ENCODE assay signal across 34 mouse cellular contexts in genomic region chr13:4384918-4385317, GRCm38 (mm10). TPM values are rescaled to one million over a fixed set of nuclear protein-coding genes. Genes with fewer than 3 reads are reported as not detected.
"Had no signal": no experiment of that assay in that cellular context is flagged by ENCODE, and none has a peak within 500 bp of the region (broad histone marks: within the 10 kb centered on the region; RNA-seq: fewer than 3 reads in every experiment).

No protein-coding gene starts in this region.

- H3K9ac ChIP-seq: heart, embryonic 12.5 days; hindbrain, embryonic 12.5 days; hindbrain, embryonic 14.5 days; intestine, embryonic 15.5 days; limb, embryonic 12.5 days; liver, embryonic 12.5 days; liver, embryonic 14.5 days had no signal

- ATAC-seq: forebrain, embryonic 16.5 days; hindbrain, embryonic 16.5 days; inflammation-experienced regulatory T-cells, adult 6 months; intestine, embryonic 15.5 days; intestine, postnatal 0 days; liver, embryonic 12.5 days had no signal

- H3K27ac ChIP-seq: gastrocnemius, adult 2 months; heart, embryonic 10.5 days; hindbrain, embryonic 10.5 days; hindbrain, embryonic 12.5 days; hindbrain, embryonic 14.5 days; intestine, embryonic 15.5 days; layer of hippocampus, adult 2 months; left cerebral cortex, adult 2 months; limb, embryonic 10.5 days; limb, embryonic 12.5 days; liver, embryonic 12.5 days; liver, embryonic 14.5 days had no signal

- H3K4me2 ChIP-seq: heart, embryonic 12.5 days; hindbrain, embryonic 12.5 days; hindbrain, embryonic 14.5 days; intestine, embryonic 15.5 days; limb, embryonic 12.5 days; liver, embryonic 12.5 days had no signal

- H3K9me3 ChIP-seq: heart, embryonic 10.5 days; heart, embryonic 12.5 days; hindbrain, embryonic 10.5 days; hindbrain, embryonic 12.5 days; intestine, embryonic 15.5 days; limb, embryonic 10.5 days; limb, embryonic 12.5 days; liver, embryonic 12.5 days had no signal

- H3K27me3 ChIP-seq: heart, embryonic 12.5 days; hindbrain, embryonic 12.5 days; intestine, embryonic 15.5 days; limb, embryonic 12.5 days; liver, embryonic 12.5 days had no signal

- H3K4me1 ChIP-seq: heart, embryonic 10.5 days; heart, embryonic 12.5 days; hindbrain, embryonic 10.5 days; hindbrain, embryonic 12.5 days; intestine, embryonic 15.5 days; limb, embryonic 10.5 days; limb, embryonic 12.5 days; liver, embryonic 12.5 days had no signal

- H3K4me3 ChIP-seq: gastrocnemius, adult 2 months; heart, embryonic 10.5 days; heart, embryonic 12.5 days; hindbrain, embryonic 10.5 days; hindbrain, embryonic 12.5 days; intestine, embryonic 15.5 days; layer of hippocampus, adult 2 months; left cerebral cortex, adult 2 months; limb, embryonic 10.5 days; limb, embryonic 12.5 days; liver, embryonic 12.5 days had no signal

- DNase-seq: gastrocnemius, adult 2 months; gastrocnemius, postnatal 10 days; gastrocnemius, postnatal 25 days; heart, adult 18-20 months; heart, postnatal 10 days; heart, postnatal 4 days; liver had no signal

- H3K36me3 ChIP-seq: heart, embryonic 10.5 days; heart, embryonic 12.5 days; hindbrain, embryonic 10.5 days; hindbrain, embryonic 12.5 days; intestine, embryonic 15.5 days; limb, embryonic 10.5 days; limb, embryonic 12.5 days; liver, embryonic 12.5 days had no signal

RNA-seq across cellular contexts. Expression of gene Akr1c6, which starts 49.2 kb away (rescaled TPM):
- total RNA-seq: gastrocnemius, adult 2 months; gastrocnemius, postnatal 10 days; gastrocnemius, postnatal 25 days; granulocyte monocyte progenitor cell, adult 5-6 weeks; heart, adult 18-20 months; heart, adult 8-10 months; heart, postnatal 10 days; heart, postnatal 25 days; heart, postnatal 4 days; layer of hippocampus, adult 2 months; layer of hippocampus, postnatal 10 days; layer of hippocampus, postnatal 25 days; left cerebral cortex, adult 2 months; left cerebral cortex, postnatal 14 days; left cerebral cortex, postnatal 36 days had no signal
- polyA plus RNA-seq: forebrain, embryonic 16.5 days; frontal cortex, adult 2 months; heart, embryonic 10.5 days; heart, embryonic 12.5 days; heart, embryonic 14.5 days; heart, embryonic 16.5 days; hindbrain, embryonic 10.5 days; hindbrain, embryonic 12.5 days; hindbrain, embryonic 14.5 days; hindbrain, embryonic 16.5 days; inflammation-experienced regulatory T-cells, adult 6 months; intestine, embryonic 15.5 days; intestine, postnatal 0 days; limb, embryonic 10.5 days; limb, embryonic 12.5 days; limb, embryonic 14.5 days; liver, embryonic 12.5 days had no signal
